Mouse (Mus musculus) embryo, embryonic 11 days (tissue): Measurements from ENCODE around the gene Ntmt1.

Experiments
- DNase-seq: peaks from one replicate; pipeline ENCODE4 v3.0.0-alpha.2; 2015

Gene Ntmt1

GRCm38 (mm10) chr2:30807648-30808295, at the start of gene Ntmt1:
Gene Ntmt1 (plus strand): TSS chr2:30807826.
- DNase-seq, result peak; percentile 99

DNA sequence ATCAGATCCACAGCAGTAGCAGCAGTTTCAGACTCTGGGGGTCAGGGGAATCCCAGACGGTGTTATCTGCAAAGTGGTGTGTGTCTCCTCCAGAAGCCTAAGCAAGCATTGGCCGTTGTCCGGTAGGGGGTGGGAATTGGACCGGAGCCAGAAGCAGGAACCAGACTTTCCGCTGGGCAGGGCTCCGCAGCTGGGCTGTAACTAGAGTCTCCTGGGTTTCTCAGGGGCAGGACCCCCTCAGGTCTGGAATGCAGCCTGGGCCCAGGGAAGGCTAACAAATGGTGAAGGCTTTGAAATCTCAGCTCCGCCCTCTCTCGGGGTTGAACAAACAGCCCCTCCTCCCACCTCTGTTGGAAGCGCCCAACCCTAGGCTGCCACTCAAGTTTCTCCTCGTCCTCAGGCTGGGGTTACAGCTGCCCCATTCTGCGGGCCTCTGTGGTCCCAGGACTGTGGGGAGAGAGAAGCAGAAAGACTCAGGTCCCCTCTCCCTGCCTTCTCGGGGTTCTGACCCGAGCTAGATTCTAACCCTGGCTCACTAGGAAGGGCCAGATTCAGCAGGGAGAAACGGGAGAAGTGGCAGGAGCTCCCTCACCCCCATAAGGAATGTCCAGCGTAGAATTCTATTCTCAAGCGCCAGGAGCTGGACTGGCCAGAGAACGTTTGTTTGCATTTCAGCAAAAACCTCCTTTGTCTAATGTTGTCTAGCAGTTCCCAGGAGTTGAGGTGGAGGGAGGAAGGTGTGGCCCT, 49.1 kb upstream of the Ntmt1 start:
- peak; percentile 96 for DNase-seq

DNA sequence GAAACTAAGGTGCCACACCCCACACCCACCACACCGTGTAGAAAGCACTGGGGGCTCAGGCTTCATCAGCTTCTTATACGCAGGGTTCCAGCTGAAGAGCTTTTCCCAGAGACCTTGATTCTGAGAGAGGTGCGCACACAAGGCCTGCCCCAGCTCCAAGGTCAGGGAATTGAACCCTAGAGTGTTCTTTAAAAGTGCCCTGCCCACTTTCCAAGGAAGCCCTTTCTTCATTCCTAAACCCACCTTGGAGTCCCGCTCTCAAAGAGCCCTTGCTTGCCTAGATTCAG, 48.6 kb upstream of the Ntmt1 start:
- no peak for DNase-seq

GRCm38 (mm10) chr2:30759442-30759841, 48.2 kb upstream of the Ntmt1 start:
- no peak for DNase-seq

DNA sequence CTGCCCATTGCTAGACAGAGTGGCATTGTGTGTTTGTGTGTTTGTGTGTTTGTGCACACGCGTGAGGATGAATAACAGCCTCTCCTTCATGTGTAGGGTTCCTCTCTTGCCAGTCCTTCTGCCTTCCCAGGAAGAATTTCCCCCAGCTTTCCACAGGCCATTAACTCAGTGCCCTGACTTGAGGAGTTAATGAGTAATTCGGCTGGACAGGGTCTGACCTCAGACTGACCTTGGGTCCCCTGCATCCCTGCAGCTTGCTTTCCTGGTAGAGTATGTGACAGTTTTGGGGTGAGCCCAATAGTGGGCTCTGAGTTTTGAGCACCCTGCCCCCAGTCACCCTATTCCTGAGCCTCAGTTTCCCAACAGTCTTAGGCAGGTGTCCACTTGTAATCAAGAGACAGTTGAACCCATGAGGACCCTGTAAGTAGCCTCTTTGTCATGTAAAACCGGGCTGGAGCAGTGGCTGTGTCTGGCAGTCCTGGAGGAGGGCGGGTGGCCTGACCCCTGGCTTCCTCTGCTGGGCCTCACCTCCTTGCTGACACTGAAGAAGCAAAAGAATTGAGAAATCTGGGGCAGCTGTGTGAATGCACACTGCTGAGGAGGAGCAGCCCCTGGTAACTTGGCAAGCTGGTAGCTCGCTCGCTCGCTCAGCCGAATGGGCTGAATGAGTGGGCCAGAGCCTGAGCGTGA, 47.6 kb upstream of the Ntmt1 start:
- DNase-seq, result peak; percentile 72

- peak; percentile 49 for DNase-seq
These were observed 46.9 kb upstream of the Ntmt1 start for GRCm38 (mm10) chr2:30760706-30761105.

DNA sequence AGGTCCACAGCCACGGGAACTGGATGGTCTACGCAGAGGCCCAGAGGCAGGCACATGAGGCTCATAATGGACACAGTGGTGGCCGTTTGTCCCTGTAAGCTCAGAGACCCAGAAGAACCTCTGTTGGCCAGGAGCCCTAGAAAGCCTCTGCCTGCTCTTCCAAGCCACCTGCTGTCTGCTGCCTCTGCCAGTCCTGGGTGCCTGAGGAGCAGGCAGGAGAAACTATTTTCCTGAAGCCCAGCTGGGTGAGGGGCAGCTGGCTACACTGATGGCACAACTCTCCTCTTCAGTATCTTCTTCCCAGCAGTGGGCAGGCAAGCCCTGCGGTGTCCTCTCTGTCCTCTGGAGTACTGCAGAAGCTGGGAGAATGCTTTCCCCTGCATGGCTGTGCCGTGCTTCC, 41.2 kb upstream of the Ntmt1 start:
- DNase-seq, result no peak

GRCm38 (mm10) chr2:30767626-30768240, 39.9 kb upstream of the Ntmt1 start:
- no peak for DNase-seq

DNA sequence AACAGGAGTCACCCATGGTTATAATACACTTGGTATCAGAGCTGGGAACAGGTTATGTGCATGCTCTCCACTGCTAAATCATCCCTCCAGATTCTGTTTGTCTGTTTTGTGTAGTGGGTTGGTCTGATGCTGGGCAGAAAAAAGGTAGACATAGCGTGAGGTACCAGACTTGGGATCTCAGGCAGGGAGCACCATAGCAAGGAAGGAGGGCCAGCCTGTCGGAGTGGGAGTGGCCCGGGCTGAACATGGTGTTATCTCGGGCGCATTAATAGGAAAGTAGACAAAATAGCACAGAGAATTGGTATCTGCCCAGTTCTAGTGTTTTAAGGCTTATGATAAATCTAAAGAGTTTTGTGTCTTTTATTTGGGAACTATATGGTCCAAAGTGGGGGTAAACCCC, 39.1 kb upstream of the Ntmt1 start:
- DNase-seq, result no peak

DNA sequence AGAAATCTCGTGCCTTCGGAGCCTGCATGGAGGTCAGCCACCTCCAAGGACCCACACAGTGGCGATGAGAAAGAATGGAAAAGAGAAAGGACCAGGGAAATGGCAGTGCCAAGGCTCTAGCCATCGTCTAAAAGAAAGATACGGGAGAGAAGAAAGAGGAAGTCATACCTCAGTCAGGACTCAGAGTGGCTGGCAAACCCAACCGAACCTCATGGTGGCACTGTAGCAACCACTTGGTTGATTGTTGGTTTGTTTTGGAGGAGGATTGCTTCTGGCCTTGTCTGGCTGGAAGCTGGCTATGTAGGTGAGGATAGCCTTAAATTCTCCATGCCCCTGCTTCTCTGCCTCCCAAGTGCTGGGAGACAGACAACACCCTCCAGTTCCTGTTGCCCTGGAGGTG, 38.4 kb upstream of the Ntmt1 start:
- no peak for DNase-seq

DNA sequence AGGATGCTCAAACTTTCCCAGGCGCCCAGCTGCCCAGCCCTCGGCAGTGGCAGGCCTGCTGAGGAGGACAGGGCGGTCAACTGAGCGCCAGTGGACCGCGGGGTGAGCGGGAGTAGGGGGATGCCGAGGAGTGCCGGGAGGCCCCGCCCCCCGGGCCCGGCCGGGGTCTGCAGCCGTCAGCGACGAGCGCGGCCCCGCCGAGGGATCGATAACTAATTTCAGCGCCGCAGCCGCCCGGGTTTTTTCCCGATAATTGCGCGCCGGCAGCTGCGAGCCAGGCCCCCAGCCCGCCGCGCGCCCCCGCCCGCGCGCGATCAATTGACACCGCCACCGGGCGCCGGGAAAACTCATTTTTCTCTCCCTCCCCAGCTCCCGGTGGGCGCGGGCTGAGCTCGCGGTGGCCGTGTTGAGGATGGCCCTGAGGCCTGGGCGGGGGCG, 36.2 kb upstream of the Ntmt1 start:
- DNase-seq, result peak; percentile 77

GRCm38 (mm10) chr2:30771806-30772460, 35.7 kb upstream of the Ntmt1 start:
- peak; percentile 66 for DNase-seq

DNA sequence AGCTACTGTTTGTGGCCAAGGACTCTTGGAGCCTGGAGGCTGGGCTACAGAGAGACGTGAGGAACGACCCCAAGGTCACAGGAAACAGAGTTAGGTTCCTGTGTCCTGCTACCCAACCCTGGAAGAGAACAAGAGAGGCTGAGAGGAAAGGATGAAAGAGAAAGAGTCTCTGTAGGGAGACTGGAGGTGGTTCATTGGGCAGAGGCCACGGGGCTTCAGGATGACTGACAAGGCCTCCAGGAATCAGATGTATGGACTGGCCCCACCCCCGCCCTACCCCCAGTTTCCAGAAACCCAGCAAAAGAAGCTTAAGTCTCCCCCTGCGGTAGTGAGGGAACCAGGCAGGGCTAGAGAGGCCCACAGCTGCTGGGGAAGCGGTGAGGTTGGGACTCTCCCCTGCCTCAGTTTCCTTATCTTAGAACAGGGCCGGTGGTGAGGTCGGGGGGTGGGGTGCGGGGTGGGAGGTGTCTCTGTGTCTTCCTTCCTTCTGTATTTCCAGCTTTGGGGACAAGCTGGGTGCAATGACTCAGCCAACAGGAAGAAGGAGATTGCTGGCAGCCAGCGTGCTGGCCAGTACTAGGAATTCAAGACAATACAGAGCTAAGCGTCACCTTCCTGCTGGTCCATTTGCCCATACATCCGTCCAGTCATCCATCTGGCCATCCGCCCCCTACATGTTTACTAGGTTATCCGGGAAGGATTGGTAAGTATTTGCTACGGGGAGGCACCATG, 34.9 kb upstream of the Ntmt1 start:
- peak; percentile 54 for DNase-seq

DNA sequence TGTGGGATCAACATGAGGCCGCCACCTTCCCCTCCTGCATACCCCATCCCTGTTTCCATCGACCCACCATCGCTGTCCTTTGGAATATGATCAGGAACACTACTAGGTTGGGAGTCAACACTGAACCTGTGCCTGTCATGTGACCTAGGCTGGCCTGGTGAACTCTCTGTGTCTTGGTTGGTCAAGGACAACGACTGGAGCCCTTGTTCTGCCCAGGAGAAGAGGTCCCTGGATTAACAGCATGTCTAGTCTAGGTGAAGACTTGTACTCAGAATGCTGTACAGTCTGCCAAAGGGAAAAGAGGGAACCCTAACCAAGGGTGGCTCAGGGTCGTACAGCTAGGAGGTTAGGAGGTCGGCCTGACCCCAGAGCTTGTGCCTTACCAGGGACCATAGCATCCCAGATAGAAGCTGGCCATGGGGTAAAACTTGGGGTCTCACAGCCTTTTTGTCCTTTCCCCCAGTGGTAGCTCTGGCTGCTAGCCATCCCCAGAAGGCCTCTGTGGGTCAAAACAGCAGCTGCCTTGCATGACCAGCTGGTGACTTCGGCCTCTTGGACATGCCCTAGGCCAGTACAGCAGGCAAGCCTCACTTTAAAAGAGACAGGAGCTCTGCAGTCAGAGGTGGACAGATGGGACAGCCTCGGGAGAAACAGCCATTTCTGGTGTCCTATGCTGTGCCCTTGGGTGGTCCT, 34.2 kb upstream of the Ntmt1 start:
- DNase-seq, result no peak

DNA sequence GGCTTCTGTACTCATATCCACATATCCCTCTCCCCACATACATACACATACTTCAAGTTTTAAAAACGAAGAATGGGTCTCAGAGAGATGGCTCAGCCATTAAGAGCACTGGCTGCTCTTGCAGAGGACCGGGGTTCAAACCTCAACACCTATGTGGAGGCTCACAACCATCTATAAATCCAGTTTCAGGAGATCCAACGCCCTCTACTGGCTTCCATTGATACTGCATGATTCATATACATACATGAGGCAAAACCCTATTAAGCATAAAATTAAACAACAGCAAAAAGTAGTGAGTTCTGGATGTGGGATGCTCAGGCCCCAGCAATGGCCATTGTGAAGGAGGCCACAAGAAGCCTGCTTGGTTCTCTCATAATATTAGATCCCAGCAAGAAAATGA, 31.7 kb upstream of the Ntmt1 start:
- DNase-seq, result no peak

- no peak for DNase-seq
These were observed 30.4 kb upstream of the Ntmt1 start for GRCm38 (mm10) chr2:30777266-30777665.

- DNase-seq, result no peak
These were observed 29.4 kb upstream of the Ntmt1 start for GRCm38 (mm10) chr2:30778235-30778634.

- peak; percentile 85 for DNase-seq
These were observed 28.4 kb upstream of the Ntmt1 start for GRCm38 (mm10) chr2:30779241-30779640.

- no peak for DNase-seq
These were observed 25.0 kb upstream of the Ntmt1 start for GRCm38 (mm10) chr2:30782312-30783290.

- peak; percentile 87 for DNase-seq
These were observed 24.3 kb upstream of the Ntmt1 start for GRCm38 (mm10) chr2:30783346-30783745.
